ENCODE assay signal across 17 mouse cellular contexts in the genomic region with DNA sequence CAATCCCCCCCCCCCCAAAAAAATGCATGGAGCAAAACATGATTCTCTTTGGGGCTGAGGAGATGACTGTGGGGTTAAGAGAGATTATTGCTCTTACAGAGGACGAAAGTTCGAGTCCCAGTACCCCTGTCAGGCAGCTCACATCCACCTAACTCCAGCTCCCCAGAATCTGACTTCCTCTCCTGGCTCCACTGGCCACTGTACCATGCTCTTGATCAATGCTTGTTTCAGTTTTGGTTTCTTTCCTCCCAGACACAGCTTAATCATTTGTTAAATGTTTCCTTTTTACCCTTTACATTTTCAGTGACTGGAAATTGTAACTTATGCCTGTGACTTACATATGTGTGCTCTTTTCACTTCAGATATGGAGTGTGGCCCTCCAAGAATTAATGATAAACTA. TPM values are rescaled to one million over a fixed set of nuclear protein-coding genes. Genes with fewer than 3 reads are reported as not detected.
DNase-seq lines count a peak whose midpoint lies in the region; ATAC-seq lines count a peak whose summit lies in the region.
"Had no signal": no experiment of that assay in that cellular context is flagged by ENCODE, and none has a peak within 500 bp of the region (broad histone marks: within the 10 kb centered on the region; RNA-seq: fewer than 3 reads in every experiment).

No protein-coding gene starts in this region.

- ATAC-seq in megakaryocyte, adult 5-6 weeks (ENCODE audit: poor library complexity, severe bottlenecking): peak; percentile 61
- ATAC-seq: forebrain, embryonic 14.5 days; intestine, embryonic 16.5 days had no signal

- DNase-seq in A20 (ENCODE audit: low read depth, low spot score): peak; percentile 46
- peak; percentile 34 for DNase-seq in CD4-positive, CD25-positive, alpha-beta regulatory T cell, adult 2 months (ENCODE audit: low read depth, low spot score)
- peak; percentile 65 for DNase-seq in induced T-regulatory cell, adult 2 months (ENCODE audit: low read depth)
- DNase-seq in layer of hippocampus, postnatal 14 days (ENCODE audit: low spot score in 2 of 2): no peak
- DNase-seq in frontal cortex, postnatal 14 days (ENCODE audit: low spot score in 2 of 2): no peak
- DNase-seq in cerebellum, adult 8-10 months: no peak
- DNase-seq in lung, postnatal 36 days: no peak
- DNase-seq: cerebellum, postnatal 14 days; kidney, postnatal 10 days; lung, adult 2 months; lung, postnatal 4 days; right cerebral cortex, adult 18-20 months; spleen, adult 18-20 months; thymus, postnatal 4 days had no signal

RNA-seq across cellular contexts. Expression of a gene that starts 5.4 kb away (rescaled TPM):
- total RNA-seq in megakaryocyte, adult 5-6 weeks (2015): 23.5 and 27.5 TPM in 2 replicates
- total RNA-seq in megakaryocyte, adult 5-6 weeks (2017): 28.2 and 28.5 TPM in 2 replicates
- total RNA-seq in layer of hippocampus, postnatal 14 days (2021): 10 to 100 TPM; 50.3 to 52.0 TPM

RNA-seq across cellular contexts. Expression of a gene that starts 24.6 kb away (rescaled TPM):
- total RNA-seq in megakaryocyte, adult 5-6 weeks (2015): 134 and 153 TPM in 2 replicates
- total RNA-seq in megakaryocyte, adult 5-6 weeks (2017): 50.9 and 68.5 TPM in 2 replicates
- total RNA-seq in layer of hippocampus, postnatal 14 days (2021): 10 to 100 TPM; 29.4 to 31.5 TPM

Comparison
In these comparisons a context has a peak if more than half of its experiments do, and no peak if none do; other contexts are left out.
1. DNase-seq: peak in A20 (single experiment), CD4-positive, CD25-positive, alpha-beta regulatory T cell, adult 2 months (single experiment) and induced T-regulatory cell, adult 2 months (single experiment); none in layer of hippocampus, postnatal 14 days (0 of 2), frontal cortex, postnatal 14 days (0 of 2), cerebellum, adult 8-10 months (single experiment) and lung, postnatal 36 days (single experiment).